Mouse (Mus musculus) forebrain, embryonic 14.5 days (tissue): Measurements from ENCODE around the gene Zfr2. TPM values are rescaled to one million over a fixed set of nuclear protein-coding genes. Genes with fewer than 3 reads are reported as not detected.
"Not testable (repeated sequence)": the region's sequence is repeated elsewhere in the genome, so short reads cannot be mapped to it uniquely, and the experiment has no call there.

Experiments used
- ATAC-seq: fragments of 200-750 bp; cut with Nextera tagmentation; 2 replicates; pipeline ENCODE4 v1.8.0; 2017; ENCODE audit warnings: mild to moderate bottlenecking, moderate library complexity
- DNase-seq: peaks from one replicate; pipeline ENCODE4 v3.0.0-alpha.2; 2015; ENCODE audit warnings: low spot score
- H3K27ac ChIP-seq: fragments of 300-500 bp; sonication (generic); 2 replicates; pipeline ENCODE4 v1.5.1; 2014; ENCODE audit warnings: low read depth, mild to moderate bottlenecking, control low read depth, low read length, moderate library complexity
- H3K27me3 ChIP-seq: fragments of 300-500 bp; sonication (generic); replicated peaks from 2 replicates; pipeline ENCODE4 v1.6.1; 2014; ENCODE audit warnings: low read length, control low read depth, mixed read lengths; ENCODE audit not compliant: control insufficient read depth, insufficient read depth
- H3K36me3 ChIP-seq: fragments of 300-500 bp; sonication (generic); 2 replicates; pipeline ENCODE4 v1.6.1; 2014; ENCODE audit warnings: low read length, control low read depth; ENCODE audit not compliant: control insufficient read depth, insufficient read depth
- H3K4me1 ChIP-seq: fragments of 300-500 bp; sonication (generic); 2 replicates; pipeline ENCODE4 v1.6.1; 2014; ENCODE audit warnings: antibody characterized with exemption, low read length, control low read depth; ENCODE audit not compliant: control insufficient read depth, insufficient read depth
- H3K4me2 ChIP-seq: fragments of 300-500 bp; sonication (generic); 2 replicates; pipeline ENCODE4 v1.6.1; 2014; ENCODE audit warnings: mild to moderate bottlenecking, control low read depth, low read length
- H3K4me3 ChIP-seq: fragments of 300-500 bp; sonication (generic); 2 replicates; pipeline ENCODE4 v1.5.1; 2014; ENCODE audit warnings: low read depth, low read length, control low read depth
- H3K9ac ChIP-seq: fragments of 300-500 bp; sonication (generic); 2 replicates; pipeline ENCODE4 v1.6.1; 2014; ENCODE audit warnings: mild to moderate bottlenecking, low read length, control low read depth, moderate library complexity
- H3K9me3 ChIP-seq: fragments of 300-500 bp; sonication (generic); replicated peaks from 2 replicates; pipeline ENCODE4 v1.6.1; 2016; ENCODE audit warnings: low read length, control low read depth, mixed read lengths; ENCODE audit not compliant: control insufficient read depth
- WGBS: fragments of 180-500 bp; shearing (Covaris S2); extraction: QIAGEN DNeasy Blood & Tissue Kit; methylation state at CpG from one replicate; pipeline ENCODE4 v1.1.7; 2014; 5-methylcytosine and 5-hydroxymethylcytosine counted together
- polyA plus RNA-seq: library from polyadenylated mRNA; unstranded; fragments of >200 nt; fragmentation: Nextera tagmentation; extraction: Ambion mirVana; gene quantifications from 2 replicates; pipeline ENCODE4 v1.2.1, GENCODE M21; 2014

The Zfr2 gene
- polyA plus RNA-seq, 1 experiment from 2014 or later = 7.5 TPM

GRCm38 (mm10) chr10:81217267-81217666, 15.7 kb upstream of the Zfr2 start:
- H3K4me3 ChIP-seq, H3K27ac ChIP-seq, H3K9me3 ChIP-seq, H3K9ac ChIP-seq, ATAC-seq, H3K4me1 ChIP-seq, H3K27me3 ChIP-seq, H3K4me2 ChIP-seq: not testable (repeated sequence)
- H3K36me3 ChIP-seq = peaks cover 71% of the 10 kb centered on the region
- WGBS = 15% methylated on average over 1 of the region's 1 CpGs
- DNase-seq = peak; percentile 25

GRCm38 (mm10) chr10:81217964-81218363, 15.0 kb upstream of the Zfr2 start:
- Histone ChIP-seq H3K27me3 (no peaks in the 10 kb centered on the region), H3K27ac (no peak overlapping the region), H3K4me1 (no peaks in the 10 kb centered on the region), H3K4me3 (no peak overlapping the region), H3K9me3 (no peaks in the 10 kb centered on the region), H3K9ac (no peak overlapping the region), H3K4me2 (no peak overlapping the region), H3K36me3 (peaks cover 70% of the 10 kb centered on the region)
- DNase-seq (peak; percentile 49), ATAC-seq (0 out of 2 replicates have a peak, but pooled peaks have one; percentile 23)
- WGBS = 41% methylated on average over 7 of the region's 7 CpGs

- Histone ChIP-seq H3K4me3 (no peak overlapping the region), H3K9ac (no peak overlapping the region), H3K9me3 (no peaks in the 10 kb centered on the region), H3K4me1 (no peaks in the 10 kb centered on the region), H3K4me2 (no peak overlapping the region), H3K27me3 (no peaks in the 10 kb centered on the region), H3K27ac (no peak overlapping the region), H3K36me3 (peaks cover 64% of the 10 kb centered on the region)
- ATAC-seq (no peak), DNase-seq (no peak)
- whole genome bisulfite sequencing = 89% methylated on average over 5 of the region's 5 CpGs
Measured at GRCm38 (mm10) chr10:81221402-81222015, 11.4 kb upstream of the Zfr2 start.

- peaks cover 50% of the 10 kb centered on the region for H3K36me3 ChIP-seq
- 56% methylated on average over 2 of the region's 2 CpGs for WGBS
- H3K4me2 ChIP-seq, H3K27me3 ChIP-seq, H3K4me3 ChIP-seq, H3K27ac ChIP-seq, ATAC-seq, H3K9me3 ChIP-seq, H3K9ac ChIP-seq, H3K4me1 ChIP-seq, DNase-seq: not testable (repeated sequence)
Measured at GRCm38 (mm10) chr10:81223731-81224130, 9.2 kb upstream of the Zfr2 start.

GRCm38 (mm10) chr10:81229735-81230437, 3.1 kb upstream of the Zfr2 start:
- peak overlapping the region; percentile 64 for H3K4me3 ChIP-seq
- H3K9me3 ChIP-seq = no peaks in the 10 kb centered on the region
- H3K27ac ChIP-seq = peak overlapping the region; percentile 92
- peak; percentile 37 for DNase-seq
- peak; percentile 14; the same call in 1 of the 2 replicates for ATAC-seq
- no peaks in the 10 kb centered on the region for H3K27me3 ChIP-seq
- WGBS = 12% methylated on average over 20 of the region's 20 CpGs
- peaks cover 17% of the 10 kb centered on the region; the same call in 1 of the 2 replicates for H3K4me1 ChIP-seq
- H3K4me2 ChIP-seq = peak overlapping the region; percentile 76
- H3K36me3 ChIP-seq = peaks cover 5% of the 10 kb centered on the region; the same call in 1 of the 2 replicates
- H3K9ac ChIP-seq = peak overlapping the region; percentile 91

GRCm38 (mm10) chr10:81230438-81231332, 2.3 kb upstream of the Zfr2 start, which contains the start of gene Atcay:
Atcay (minus strand) TSS chr10:81230833.
- Histone ChIP-seq H3K4me1 (peaks cover 17% of the 10 kb centered on the region; the same call in 1 of the 2 replicates), H3K9me3 (no peaks in the 10 kb centered on the region), H3K36me3 (peaks cover 3% of the 10 kb centered on the region; the same call in 1 of the 2 replicates), H3K27me3 (no peaks in the 10 kb centered on the region), H3K27ac (peak within 1 kb of the TSS; percentile 92), H3K9ac (peak within 1 kb of the TSS; percentile 91), H3K4me3 (peak within 1 kb of the TSS; percentile 64), H3K4me2 (peak within 1 kb of the TSS; percentile 76)
- peak; percentile 92 for ATAC-seq
- 4% methylated on average over 27 of the region's 27 CpGs for WGBS
- DNase-seq = peak; percentile 95

GRCm38 (mm10) chr10:81231436-81231835, 1.5 kb upstream of the Zfr2 start:
- ATAC-seq = no peak
- H3K4me1 ChIP-seq = peaks cover 17% of the 10 kb centered on the region; the same call in 1 of the 2 replicates
- peak overlapping the region; percentile 91; the same call in 1 of the 2 replicates for H3K9ac ChIP-seq

GRCm38 (mm10) chr10:81233226-81233585, 251 bp downstream of the Zfr2 start:
- DNase-seq = no peak
- Histone ChIP-seq H3K27me3 (no peaks in the 10 kb centered on the region), H3K27ac (no peak overlapping the region), H3K4me1 (peaks cover 17% of the 10 kb centered on the region; the same call in 1 of the 2 replicates), H3K9ac (peak overlapping the region; percentile 78), H3K4me3 (peak overlapping the region; percentile 57), H3K36me3 (no peaks in the 10 kb centered on the region), H3K4me2 (peak overlapping the region; percentile 55), H3K9me3 (no peaks in the 10 kb centered on the region)
- ATAC-seq = peak; percentile 61
- WGBS = 3% methylated on average over 23 of the region's 28 CpGs

More at GRCm38 (mm10) chr10:81231436-81231835, 1.5 kb upstream of the Zfr2 start:
- H3K27me3 ChIP-seq = no peaks in the 10 kb centered on the region
- H3K4me3 ChIP-seq = 0 out of 2 replicates have a peak overlapping the region, but pooled peaks have one; percentile 64
- peak overlapping the region; percentile 76 for H3K4me2 ChIP-seq
- H3K27ac ChIP-seq = peak overlapping the region; percentile 92; the same call in 1 of the 2 replicates
- WGBS = 46% methylated on average over 7 of the region's 7 CpGs
- DNase-seq = no peak
- no peaks in the 10 kb centered on the region for H3K9me3 ChIP-seq
- no peaks in the 10 kb centered on the region for H3K36me3 ChIP-seq
